Mouse (Mus musculus) liver, embryonic 11.5 days (tissue): ENCODE measurements at regions not wholly inside any gene's neighbourhood (a gene's known extent, or its start where the extent isn't known, plus 50 kb on each side); places are given as distances from the start of the nearest gene placed in this dataset.

ENCODE experiments used
- ATAC-seq: fragments of 200-750 bp; cut with Nextera tagmentation; replicated peaks from 2 replicates; pipeline ENCODE4 v1.8.0; 2017; ENCODE audit warnings: moderate number of reproducible peaks, mild to moderate bottlenecking, moderate TSS enrichment, moderate library complexity; ENCODE audit not compliant: low FRiP score
- DNase-seq: peaks from one replicate; pipeline ENCODE4 v3.0.0-alpha.2; 2017; ENCODE audit warnings: low spot score
- H3K27ac ChIP-seq: fragments of 300-500 bp; sonication (generic); 2 replicates; pipeline ENCODE4 v1.5.1; 2014; ENCODE audit warnings: mild to moderate bottlenecking, low read depth, low read length, control low read depth
- H3K27me3 ChIP-seq: fragments of 300-500 bp; sonication (generic); replicated peaks from 2 replicates; pipeline ENCODE4 v1.6.1; 2014; ENCODE audit warnings: low read length, mixed read lengths; ENCODE audit not compliant: control insufficient read depth, insufficient read depth
- H3K36me3 ChIP-seq: fragments of 300-500 bp; sonication (generic); 2 replicates; pipeline ENCODE4 v1.6.1; 2014; ENCODE audit warnings: mild to moderate bottlenecking, low read length, moderate library complexity, mixed read lengths; ENCODE audit not compliant: control insufficient read depth, insufficient read depth
- H3K4me1 ChIP-seq: fragments of 300-500 bp; sonication (generic); replicated peaks from 2 replicates; pipeline ENCODE4 v1.6.1; 2014; ENCODE audit warnings: low read length, mixed read lengths; ENCODE audit not compliant: control insufficient read depth, insufficient read depth
- H3K4me2 ChIP-seq: fragments of 300-500 bp; sonication (generic); 2 replicates; pipeline ENCODE4 v1.6.1; 2014; ENCODE audit warnings: mild to moderate bottlenecking, control low read depth, moderate library complexity
- H3K4me3 ChIP-seq: fragments of 300-500 bp; sonication (generic); 2 replicates; pipeline ENCODE4 v1.5.1; 2014; ENCODE audit warnings: low read depth, low read length, control low read depth
- H3K9ac ChIP-seq: fragments of 300-500 bp; sonication (generic); 2 replicates; pipeline ENCODE4 v1.6.1; 2014; ENCODE audit warnings: low read depth, low read length, control low read depth
- H3K9me3 ChIP-seq: fragments of 300-500 bp; sonication (generic); 2 replicates; pipeline ENCODE4 v1.6.1; 2016; ENCODE audit warnings: low read length, inconsistent platforms, mixed read lengths; ENCODE audit not compliant: control insufficient read depth
- WGBS: fragments of 180-500 bp; shearing (Covaris S2); extraction: QIAGEN DNeasy Blood & Tissue Kit; methylation state at CpG from one replicate; pipeline ENCODE4 v1.1.7; 2014; 5-methylcytosine and 5-hydroxymethylcytosine counted together

GRCm38 (mm10) chr6:16514054-16514453 lies 384.2 kb downstream of the Tfec start:
- Histone ChIP-seq H3K9ac (no peak overlapping the region), H3K27ac (no peak overlapping the region), H3K4me3 (no peak overlapping the region), H3K4me1 (no peaks in the 10 kb centered on the region), H3K4me2 (no peak overlapping the region), H3K36me3 (no peaks in the 10 kb centered on the region), H3K9me3 (no peaks in the 10 kb centered on the region), H3K27me3 (no peaks in the 10 kb centered on the region)
- 61% methylated on average over 1 of the region's 1 CpGs for WGBS
- no peak for DNase-seq
- peak; percentile 53; the same call in 1 of the 2 replicates for ATAC-seq

GRCm38 (mm10) chr6:16513541-16513940 lies 384.7 kb downstream of the Tfec start:
- Histone ChIP-seq H3K4me2 (no peak overlapping the region), H3K36me3 (no peaks in the 10 kb centered on the region), H3K9ac (no peak overlapping the region), H3K9me3 (no peaks in the 10 kb centered on the region), H3K4me1 (no peaks in the 10 kb centered on the region), H3K4me3 (no peak overlapping the region), H3K27ac (no peak overlapping the region), H3K27me3 (no peaks in the 10 kb centered on the region)
- DNase-seq (no peak), ATAC-seq (no peak)

- H3K36me3 ChIP-seq = no peaks in the 10 kb centered on the region
- H3K4me2 ChIP-seq = no peak overlapping the region
- no peak overlapping the region for H3K4me3 ChIP-seq
- DNase-seq = no peak
- no peak overlapping the region for H3K9ac ChIP-seq
- no peaks in the 10 kb centered on the region for H3K27me3 ChIP-seq
- 78% methylated on average over 4 of the region's 4 CpGs for WGBS
- no peaks in the 10 kb centered on the region for H3K9me3 ChIP-seq
- no peak overlapping the region for H3K27ac ChIP-seq
- no peak for ATAC-seq
- H3K4me1 ChIP-seq = no peaks in the 10 kb centered on the region
These were observed 394.4 kb downstream of the Tfec start for GRCm38 (mm10) chr6:16503836-16504235.

- ATAC-seq (no peak), DNase-seq (no peak)
- H3K4me1 ChIP-seq = no peaks in the 10 kb centered on the region
- WGBS = 84% methylated on average over 8 of the region's 8 CpGs
- no peaks in the 10 kb centered on the region for H3K27me3 ChIP-seq
- no peak overlapping the region for H3K4me3 ChIP-seq
- no peaks in the 10 kb centered on the region for H3K9me3 ChIP-seq
- no peak overlapping the region for H3K9ac ChIP-seq
- no peak overlapping the region for H3K4me2 ChIP-seq
- no peak overlapping the region for H3K27ac ChIP-seq
- H3K36me3 ChIP-seq = no peaks in the 10 kb centered on the region
These were observed 411.1 kb downstream of the Tfec start for GRCm38 (mm10) chr6:16487015-16487630.

GRCm38 (mm10) chr6:16483295-16483694 lies 414.9 kb downstream of the Tfec start:
- no peak for ATAC-seq
- Histone ChIP-seq H3K4me3 (no peak overlapping the region), H3K9ac (no peak overlapping the region), H3K36me3 (no peaks in the 10 kb centered on the region), H3K4me2 (no peak overlapping the region), H3K9me3 (no peaks in the 10 kb centered on the region), H3K27ac (no peak overlapping the region), H3K27me3 (no peaks in the 10 kb centered on the region), H3K4me1 (no peaks in the 10 kb centered on the region)
- no peak for DNase-seq
- 75% methylated on average over 5 of the region's 5 CpGs for WGBS

GRCm38 (mm10) chr6:16468693-16469375 lies 429.4 kb downstream of the Tfec start:
- Histone ChIP-seq H3K4me1 (no peaks in the 10 kb centered on the region), H3K4me2 (no peak overlapping the region), H3K36me3 (no peaks in the 10 kb centered on the region), H3K9ac (no peak overlapping the region), H3K27me3 (no peaks in the 10 kb centered on the region), H3K9me3 (no peaks in the 10 kb centered on the region), H3K4me3 (no peak overlapping the region), H3K27ac (no peak overlapping the region)
- no peak for DNase-seq
- no peak for ATAC-seq
- 80% methylated on average over 3 of the region's 3 CpGs for WGBS

- H3K9ac ChIP-seq = no peak overlapping the region
- H3K4me3 ChIP-seq = no peak overlapping the region
- no peaks in the 10 kb centered on the region for H3K9me3 ChIP-seq
- WGBS = 78% methylated on average over 3 of the region's 3 CpGs
- ATAC-seq (no peak), DNase-seq (no peak)
- no peak overlapping the region for H3K27ac ChIP-seq
- no peaks in the 10 kb centered on the region for H3K27me3 ChIP-seq
- H3K36me3 ChIP-seq = no peaks in the 10 kb centered on the region
- no peaks in the 10 kb centered on the region for H3K4me1 ChIP-seq
- no peak overlapping the region for H3K4me2 ChIP-seq
These were observed 440.0 kb downstream of the Tfec start for GRCm38 (mm10) chr6:16458279-16458678.
